Mouse (Mus musculus) 3134 (cell line): ENCODE data around the gene Mctp2.
"Not testable (repeated sequence)": the region's sequence is repeated elsewhere in the genome, so short reads cannot be mapped to it uniquely, and the experiment has no call there.

Source experiments
- DNase-seq: peaks from one replicate; pipeline ENCODE4 v3.0.0-alpha.2; 2011; ENCODE audit warnings: low spot score; ENCODE audit not compliant: insufficient read length; ENCODE audit errors: extremely low read depth

Gene Mctp2

GRCm38 (mm10) chr7:72278412-72278811 is 28.0 kb downstream of the Mctp2 start:
- DNase-seq = no peak

GRCm38 (mm10) chr7:72275513-72275912 is 30.9 kb downstream of the Mctp2 start:
- DNase-seq = no peak

GRCm38 (mm10) chr7:72271546-72271945 is 34.9 kb downstream of the Mctp2 start:
- DNase-seq = no peak

GRCm38 (mm10) chr7:72269994-72270393 is 36.4 kb downstream of the Mctp2 start:
- no peak for DNase-seq

- DNase-seq = no peak
These were observed 45.4 kb downstream of the Mctp2 start for GRCm38 (mm10) chr7:72260766-72261655.

GRCm38 (mm10) chr7:72259045-72259444 is 47.4 kb downstream of the Mctp2 start:
- DNase-seq = no peak

- DNase-seq = not testable (repeated sequence)
These were observed 56.1 kb downstream of the Mctp2 start for GRCm38 (mm10) chr7:72250326-72250725.

GRCm38 (mm10) chr7:72241269-72241668 is 65.1 kb downstream of the Mctp2 start:
- DNase-seq = no peak

GRCm38 (mm10) chr7:72239782-72240493 is 66.5 kb downstream of the Mctp2 start:
- DNase-seq = no peak

GRCm38 (mm10) chr7:72238575-72238974 is 67.8 kb downstream of the Mctp2 start:
- no peak for DNase-seq

GRCm38 (mm10) chr7:72234433-72234998 is 71.9 kb downstream of the Mctp2 start:
- DNase-seq = no peak

- DNase-seq = no peak
These were observed 75.1 kb downstream of the Mctp2 start for GRCm38 (mm10) chr7:72231182-72231877.

- DNase-seq = no peak
These were observed 76.5 kb downstream of the Mctp2 start for GRCm38 (mm10) chr7:72229925-72230324.

- no peak for DNase-seq
These were observed 82.8 kb downstream of the Mctp2 start for GRCm38 (mm10) chr7:72223558-72223957.

GRCm38 (mm10) chr7:72222532-72222931 is 83.9 kb downstream of the Mctp2 start:
- no peak for DNase-seq

- no peak for DNase-seq
These were observed 88.4 kb downstream of the Mctp2 start for GRCm38 (mm10) chr7:72218048-72218447.

- DNase-seq = no peak
These were observed 90.7 kb downstream of the Mctp2 start for GRCm38 (mm10) chr7:72215563-72216215.

- DNase-seq = no peak
These were observed 96.2 kb downstream of the Mctp2 start for GRCm38 (mm10) chr7:72210201-72210600.

- no peak for DNase-seq
These were observed 97.1 kb downstream of the Mctp2 start for GRCm38 (mm10) chr7:72209296-72209695.

GRCm38 (mm10) chr7:72206841-72207240 is 99.6 kb downstream of the Mctp2 start:
- no peak for DNase-seq
